Mouse (Mus musculus) heart, postnatal 0 days (tissue): Measurements from ENCODE around the gene Stard13. TPM values are rescaled to one million over a fixed set of nuclear protein-coding genes. Genes with fewer than 3 reads are reported as not detected.
A peak's percentile ranks its signal among the peaks of the same experiment; 100 is the strongest.

Source experiments
- ATAC-seq: fragments of 200-750 bp; cut with Nextera tagmentation; 2 replicates; pipeline ENCODE4 v1.8.0; 2017; ENCODE audit warnings: low read depth, moderate number of reproducible peaks, moderate library complexity; ENCODE audit not compliant: insufficient read depth
- DNase-seq: peaks from one replicate; pipeline ENCODE4 v3.0.0-alpha.2; 2016; ENCODE audit warnings: low spot score
- H3K27ac ChIP-seq: fragments of 300-500 bp; sonication (generic); 2 replicates; pipeline ENCODE4 v1.5.1; 2014; ENCODE audit warnings: low read depth, mild to moderate bottlenecking
- H3K27me3 ChIP-seq: fragments of 300-500 bp; sonication (generic); 2 replicates; pipeline ENCODE4 v1.6.1; 2014; ENCODE audit warnings: low read length, mixed read lengths; ENCODE audit not compliant: control insufficient read depth, insufficient read depth
- H3K36me3 ChIP-seq: fragments of 300-500 bp; sonication (generic); replicated peaks from 2 replicates; pipeline ENCODE4 v1.6.1; 2014; ENCODE audit warnings: low read length, mixed read lengths; ENCODE audit not compliant: control insufficient read depth, insufficient read depth
- H3K4me1 ChIP-seq: fragments of 300-500 bp; sonication (generic); 2 replicates; pipeline ENCODE4 v1.6.1; 2014; ENCODE audit warnings: antibody characterized with exemption; ENCODE audit not compliant: control insufficient read depth, insufficient read depth
- H3K4me2 ChIP-seq: fragments of 300-500 bp; sonication (generic); 2 replicates; pipeline ENCODE4 v1.6.1; 2014; ENCODE audit warnings: low read depth, mild to moderate bottlenecking, low read length, moderate library complexity
- H3K4me3 ChIP-seq: fragments of 300-500 bp; sonication (generic); 2 replicates; pipeline ENCODE4 v1.5.1; 2014; ENCODE audit warnings: low read depth, low read length
- H3K9ac ChIP-seq: fragments of 300-500 bp; sonication (generic); replicated peaks from 2 replicates; pipeline ENCODE4 v1.6.1; 2014; ENCODE audit warnings: low read depth, low read length, mixed read lengths
- H3K9me3 ChIP-seq: fragments of 300-500 bp; sonication (generic); replicated peaks from 2 replicates; pipeline ENCODE4 v1.6.1; 2016; ENCODE audit warnings: low read length; ENCODE audit not compliant: control insufficient read depth
- CTCF ChIP-seq: IDR thresholded peaks from 2 replicates; pipeline ENCODE4 v1.5.1; 2016; ENCODE audit warnings: antibody characterized with exemption, control low read depth, low read depth
- EP300 ChIP-seq: IDR thresholded peaks from 2 replicates; pipeline ENCODE4 v1.6.1; 2016; ENCODE audit warnings: antibody characterized with exemption, low read depth
- WGBS: fragments of 180-500 bp; shearing (Covaris S2); extraction: QIAGEN DNeasy Blood & Tissue Kit; methylation state at CpG from one replicate; pipeline ENCODE4 v1.1.7; 2014; 5-methylcytosine and 5-hydroxymethylcytosine counted together
- polyA plus RNA-seq: library from polyadenylated mRNA; unstranded; fragments of >200 nt; fragmentation: Nextera tagmentation; extraction: Ambion mirVana; gene quantifications from 2 replicates; pipeline ENCODE4 v1.2.1, GENCODE M21; 2015
- total RNA-seq: library from RNA; depleted of rRNA; stranded (reverse); fragments of >200 nt; gene quantifications from 2 replicates; pipeline ENCODE4 v1.2.3, GENCODE M21; 2014; ENCODE audit warnings: low replicate concordance

Gene Stard13
- total and polyA plus RNA-seq, 2 experiments from 2014 or later, result 3.3 to 10.6 TPM

DNA sequence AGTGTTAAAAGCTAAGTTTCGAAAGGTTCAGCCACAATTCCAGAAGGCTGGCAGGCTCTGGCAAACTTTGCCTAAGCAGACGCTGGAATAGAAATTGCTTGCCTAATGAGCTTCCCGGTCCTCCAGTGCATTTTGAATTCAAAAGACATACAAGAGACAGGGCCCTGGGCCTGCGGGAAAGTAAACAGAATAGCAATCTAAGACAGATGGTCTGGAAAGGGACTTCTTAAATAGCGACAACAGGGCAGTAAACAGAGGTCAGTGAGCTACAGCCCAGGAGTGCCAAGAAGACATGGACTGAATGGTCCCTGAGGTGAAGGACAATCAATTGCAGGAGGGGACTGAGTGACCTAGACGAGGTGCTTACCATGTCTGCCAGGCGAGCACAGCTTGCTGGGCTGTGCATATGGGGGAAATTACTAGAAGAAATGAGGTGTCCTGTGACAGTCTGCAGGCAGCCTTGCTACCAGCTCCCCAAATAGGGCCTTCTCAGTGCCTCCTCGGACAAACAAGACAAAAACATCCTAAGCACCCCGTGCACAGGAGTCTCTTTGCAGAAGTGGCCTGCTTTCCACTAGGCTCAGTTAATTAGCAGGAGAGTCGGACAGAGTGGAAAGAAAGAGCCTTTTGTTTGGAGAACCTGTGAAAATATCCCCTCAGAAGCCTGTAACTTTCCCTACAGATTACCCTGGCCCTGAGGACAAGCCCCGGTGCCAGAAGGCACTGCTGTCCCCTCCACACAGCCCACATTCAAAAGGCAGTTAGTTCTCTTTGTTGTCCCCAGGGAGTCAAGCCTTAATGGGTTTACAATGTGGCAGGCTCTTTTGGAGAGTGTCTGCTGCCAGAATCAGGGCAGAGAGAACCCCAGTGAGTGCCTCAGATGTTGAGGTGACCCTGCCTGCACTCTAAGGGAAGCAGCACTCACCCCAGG is 90.7 kb downstream of the Stard13 start:
- WGBS, result 39% methylated on average over 11 of the region's 11 CpGs
- Histone ChIP-seq H3K9me3 (no peaks in the 10 kb centered on the region), H3K4me2 (no peak overlapping the region), H3K4me3 (no peak overlapping the region), H3K27ac (peak overlapping the region; percentile 50), H3K4me1 (0 out of 2 replicates have a peak, but pooled peaks cover 18% of the 10 kb centered on the region), H3K27me3 (no peaks in the 10 kb centered on the region), H3K9ac (no peak overlapping the region), H3K36me3 (no peaks in the 10 kb centered on the region)
- TF ChIP-seq CTCF (no peak), EP300 (no peak)
- DNase-seq (no peak), ATAC-seq (peak; percentile 34)

GRCm38 (mm10) chr5:151142241-151142640 is 91.4 kb downstream of the Stard13 start:
- ATAC-seq (peak; percentile 73), DNase-seq (peak; percentile 72)
- H3K36me3 ChIP-seq, result no peaks in the 10 kb centered on the region
- 0 out of 2 replicates have a peak, but pooled peaks cover 19% of the 10 kb centered on the region for H3K4me1 ChIP-seq
- H3K27me3 ChIP-seq, result no peaks in the 10 kb centered on the region
- H3K4me3 ChIP-seq, result no peak overlapping the region
- 35% methylated on average over 5 of the region's 5 CpGs for WGBS
- H3K9ac ChIP-seq, result no peak overlapping the region
- H3K27ac ChIP-seq, result 0 out of 2 replicates have a peak overlapping the region, but pooled peaks have one; percentile 50
- no peak overlapping the region for H3K4me2 ChIP-seq
- peak; percentile 81 for TF ChIP-seq CTCF
- no peak for TF ChIP-seq EP300
- no peaks in the 10 kb centered on the region for H3K9me3 ChIP-seq

DNA sequence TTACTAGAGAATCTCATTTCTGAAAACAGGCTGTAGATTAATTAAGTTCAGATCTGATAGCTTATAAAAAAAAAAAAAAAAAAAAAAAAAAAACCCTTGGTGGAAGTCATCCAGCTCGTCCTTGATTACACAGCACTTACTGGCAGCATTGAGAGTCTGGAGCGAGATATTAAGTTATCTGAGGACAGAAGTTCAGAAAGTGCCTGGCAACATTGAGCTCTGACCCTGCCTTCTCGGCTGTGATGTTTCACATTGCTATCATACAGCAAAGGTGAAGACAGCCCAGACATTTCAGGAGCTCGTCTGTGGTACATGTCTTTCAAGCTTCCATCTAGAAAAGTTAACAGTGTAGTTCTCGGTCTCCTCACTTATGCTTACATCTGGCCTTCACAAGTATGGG is 95.7 kb downstream of the Stard13 start:
- WGBS, result 23% methylated on average over 5 of the region's 5 CpGs
- Histone ChIP-seq H3K9me3 (no peaks in the 10 kb centered on the region), H3K4me3 (no peak overlapping the region), H3K4me2 (no peak overlapping the region), H3K27ac (no peak overlapping the region), H3K27me3 (no peaks in the 10 kb centered on the region), H3K36me3 (no peaks in the 10 kb centered on the region), H3K4me1 (peaks cover 16% of the 10 kb centered on the region; the same call in 1 of the 2 replicates), H3K9ac (no peak overlapping the region)
- TF ChIP-seq EP300 (no peak), CTCF (no peak)
- ATAC-seq (no peak), DNase-seq (no peak)

GRCm38 (mm10) chr5:151137311-151137710 is 96.3 kb downstream of the Stard13 start:
- WGBS, result 80% methylated on average over 4 of the region's 4 CpGs
- Histone ChIP-seq H3K27me3 (no peaks in the 10 kb centered on the region), H3K9ac (no peak overlapping the region), H3K36me3 (no peaks in the 10 kb centered on the region), H3K27ac (no peak overlapping the region), H3K9me3 (no peaks in the 10 kb centered on the region), H3K4me3 (no peak overlapping the region), H3K4me1 (peaks cover 12% of the 10 kb centered on the region; the same call in 1 of the 2 replicates), H3K4me2 (no peak overlapping the region)
- ATAC-seq, result no peak
- no peak for TF ChIP-seq CTCF
- TF ChIP-seq EP300, result no peak
- DNase-seq, result no peak

GRCm38 (mm10) chr5:151135965-151136364 is 97.7 kb downstream of the Stard13 start:
- DNase-seq, result no peak
- H3K27me3 ChIP-seq, result no peaks in the 10 kb centered on the region
- no peak overlapping the region for H3K27ac ChIP-seq
- H3K4me1 ChIP-seq, result peaks cover 12% of the 10 kb centered on the region; the same call in 1 of the 2 replicates
- H3K4me3 ChIP-seq, result no peak overlapping the region
- 26% methylated on average over 6 of the region's 6 CpGs for WGBS
- no peaks in the 10 kb centered on the region for H3K9me3 ChIP-seq
- ATAC-seq, result no peak
- H3K36me3 ChIP-seq, result no peaks in the 10 kb centered on the region
- H3K9ac ChIP-seq, result no peak overlapping the region
- no peak overlapping the region for H3K4me2 ChIP-seq
- no peak for TF ChIP-seq CTCF
- TF ChIP-seq EP300, result no peak
